Mouse (Mus musculus) megakaryocyte-erythroid progenitor cell, adult 5-6 weeks (primary cell): ENCODE data around the gene Elf4. TPM values are rescaled to one million over a fixed set of nuclear protein-coding genes. Genes with fewer than 3 reads are reported as not detected.
A peak's percentile ranks its signal among the peaks of the same experiment; 100 is the strongest.

ENCODE experiments used
- ATAC-seq: replicated peaks from 2 replicates; pipeline ENCODE4 v1.8.0; 2016; ENCODE audit warnings: mild to moderate bottlenecking, inconsistent platforms; ENCODE audit not compliant: severe bottlenecking, poor library complexity, low FRiP score, low TSS enrichment
- total RNA-seq, 2 experiments: library from RNA; stranded (forward) in 1 of 2; stranded (reverse) in 1 of 2; fragments of 200-1000, 215-1000 nt in 1 of 2; fragments of >200 nt in 1 of 2; fragmentation: Nextera tagmentation in 1 of 2; gene quantifications; 2 replicates each; pipeline ENCODE4 v1.2.3; 2014 to 2017

The Elf4 gene
- total RNA-seq, 2 experiments from 2014 or later = 7.9 to 24.2 TPM

GRCm38 (mm10) chrX:48441954-48442353 lies 21.0 kb downstream of the Elf4 start:
- ATAC-seq = no peak

DNA sequence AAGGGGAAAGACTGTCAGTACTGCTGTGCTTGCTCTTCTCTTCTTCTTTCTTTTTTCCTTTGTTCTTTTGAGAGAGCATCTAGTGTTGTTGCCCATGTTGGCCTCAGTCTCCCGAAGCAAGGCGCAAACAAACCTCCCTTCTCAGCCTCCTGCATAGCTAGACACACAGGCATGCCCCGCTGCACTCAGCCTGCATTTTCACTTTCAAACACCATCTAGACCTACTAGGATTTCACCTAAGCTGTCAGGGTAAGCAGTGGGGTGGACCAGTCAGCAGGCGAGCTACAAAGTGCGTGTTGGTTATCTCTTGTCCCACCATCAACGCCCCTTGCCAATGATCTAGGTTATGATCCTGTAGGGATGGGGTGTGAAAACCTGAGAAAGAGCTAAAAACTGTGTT lies 21.4 kb downstream of the Elf4 start:
- ATAC-seq = no peak

DNA sequence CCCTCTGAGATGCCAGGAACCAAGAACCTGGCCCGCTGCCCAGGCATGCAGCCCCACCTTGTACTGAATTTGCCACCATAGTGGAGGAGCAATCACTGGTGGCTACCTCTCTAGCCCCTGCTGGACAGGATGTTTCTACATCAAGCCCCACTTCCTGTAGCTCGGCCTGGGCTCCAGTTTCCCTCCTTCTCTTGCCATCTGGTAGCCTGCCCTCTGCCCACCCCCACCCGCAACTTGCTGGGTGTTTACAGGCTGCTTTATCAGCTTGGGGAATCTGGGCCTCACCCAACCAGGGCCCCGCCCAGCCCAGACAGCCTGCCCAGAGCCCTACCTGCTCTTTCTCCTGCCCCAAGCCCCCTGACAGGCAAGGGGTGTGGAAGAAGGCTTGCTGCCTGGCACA lies 23.9 kb downstream of the Elf4 start:
- peak; percentile 57 for ATAC-seq

DNA sequence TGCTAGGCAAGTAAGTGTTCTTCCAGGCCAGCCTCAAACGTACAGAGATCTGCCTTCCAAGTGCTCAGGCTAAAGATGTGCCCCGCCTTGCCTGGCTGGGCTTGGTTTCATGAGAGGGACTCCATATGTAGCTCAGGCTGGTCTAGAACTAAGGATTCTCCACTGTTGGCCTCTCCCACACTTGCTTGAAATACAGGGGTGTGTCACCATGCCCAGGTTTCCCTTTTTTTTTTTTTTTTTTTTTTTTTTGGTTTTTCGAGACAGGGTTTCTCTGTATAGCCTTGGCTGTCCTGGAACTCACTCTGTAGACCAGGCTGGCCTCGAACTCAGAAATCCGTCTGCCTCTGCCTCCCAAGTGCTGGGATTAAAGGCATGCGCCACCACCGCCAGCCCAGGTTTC lies 26.9 kb downstream of the Elf4 start:
- ATAC-seq = 0 out of 2 replicates have a peak, but pooled peaks have one; percentile 7

DNA sequence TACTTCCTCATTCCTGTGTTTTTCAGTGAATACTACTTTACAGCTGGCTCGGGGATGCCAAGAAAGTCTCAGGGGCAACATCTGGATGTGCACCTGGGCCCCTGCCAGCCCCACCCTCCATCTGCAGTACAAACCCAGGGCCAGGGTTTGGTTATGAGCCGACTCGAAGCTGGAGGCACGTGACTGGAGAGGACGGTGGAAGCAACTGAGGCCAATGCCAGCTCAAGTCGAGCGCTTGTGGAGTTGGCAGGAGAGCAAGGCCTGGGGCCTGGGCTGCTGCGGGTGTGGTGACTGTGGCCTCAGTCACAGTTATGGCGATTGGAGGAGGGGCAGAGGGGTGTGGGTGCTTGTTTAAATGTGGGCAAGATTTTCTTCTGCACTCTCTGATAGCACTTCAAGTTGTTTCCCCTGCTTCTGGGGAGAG lies 27.4 kb downstream of the Elf4 start:
- peak; percentile 76 for ATAC-seq

GRCm38 (mm10) chrX:48434251-48434650 lies 28.7 kb downstream of the Elf4 start:
- ATAC-seq = no peak

- no peak; the same call in 1 of the 2 replicates for ATAC-seq
These were observed 29.4 kb downstream of the Elf4 start for GRCm38 (mm10) chrX:48433527-48433899.

- no peak for ATAC-seq
These were observed 30.1 kb downstream of the Elf4 start for GRCm38 (mm10) chrX:48432599-48433526.

- no peak for ATAC-seq
These were observed 33.4 kb downstream of the Elf4 start for GRCm38 (mm10) chrX:48429538-48429937.

DNA sequence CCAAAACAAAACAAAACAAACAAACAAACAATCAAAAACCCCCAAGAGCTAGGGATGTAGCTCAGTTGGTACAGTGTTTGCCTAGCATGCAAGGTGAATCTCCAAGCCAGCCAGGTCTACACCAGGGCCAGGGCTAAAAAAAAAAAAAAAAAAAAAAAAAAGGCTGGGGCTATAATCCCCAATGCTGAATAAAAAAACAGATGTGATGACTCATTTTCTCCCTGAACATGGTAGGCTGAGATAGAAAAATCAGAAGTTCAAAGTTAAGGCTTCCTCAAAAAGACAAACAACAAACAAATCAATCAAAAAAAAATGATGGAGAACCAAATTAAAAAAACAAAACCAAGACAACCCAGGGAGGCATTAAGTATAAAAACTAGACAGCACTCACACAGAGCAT lies 33.8 kb downstream of the Elf4 start:
- ATAC-seq = no peak

GRCm38 (mm10) chrX:48428642-48429041 lies 34.3 kb downstream of the Elf4 start:
- no peak for ATAC-seq

DNA sequence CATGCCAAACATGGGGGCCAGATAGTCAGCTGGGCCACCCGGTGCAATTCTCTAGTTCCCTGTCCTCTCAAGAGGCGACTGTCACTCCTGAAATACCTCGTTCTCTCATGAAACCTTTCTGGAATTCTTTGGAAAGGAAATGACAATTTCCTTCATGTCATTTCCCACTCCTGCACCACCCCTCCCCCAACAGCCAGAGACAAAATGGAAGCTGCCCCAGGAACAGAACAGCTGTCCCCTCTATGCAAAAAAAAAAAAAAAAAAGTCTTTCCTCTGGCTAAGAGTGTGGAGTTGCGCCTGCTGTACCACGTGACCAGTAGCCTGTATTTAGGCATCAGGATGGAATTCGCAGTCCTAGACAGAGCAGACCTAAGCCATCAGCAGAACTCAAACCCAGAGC lies 34.7 kb downstream of the Elf4 start:
- no peak for ATAC-seq

DNA sequence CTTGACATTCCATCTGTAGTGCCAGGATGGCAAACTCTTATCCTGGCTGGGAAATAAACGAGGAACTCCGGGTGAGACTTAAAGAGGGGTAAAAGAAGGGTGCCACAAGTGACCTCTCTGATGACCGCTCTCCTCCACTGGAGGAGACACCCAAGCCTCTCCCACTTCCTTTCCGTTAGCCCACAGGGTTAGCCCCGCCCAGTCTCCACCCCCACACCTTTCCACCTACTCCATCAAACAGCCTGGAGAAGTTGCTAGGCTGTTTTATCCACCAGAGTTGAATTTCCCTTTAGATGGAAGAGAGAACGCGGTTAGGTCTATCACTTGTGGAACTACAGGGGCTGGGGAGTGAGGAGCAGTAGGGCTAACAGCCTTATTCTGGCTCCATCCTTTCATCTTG lies 37.7 kb downstream of the Elf4 start:
- 0 out of 2 replicates have a peak, but pooled peaks have one; percentile 27 for ATAC-seq

DNA sequence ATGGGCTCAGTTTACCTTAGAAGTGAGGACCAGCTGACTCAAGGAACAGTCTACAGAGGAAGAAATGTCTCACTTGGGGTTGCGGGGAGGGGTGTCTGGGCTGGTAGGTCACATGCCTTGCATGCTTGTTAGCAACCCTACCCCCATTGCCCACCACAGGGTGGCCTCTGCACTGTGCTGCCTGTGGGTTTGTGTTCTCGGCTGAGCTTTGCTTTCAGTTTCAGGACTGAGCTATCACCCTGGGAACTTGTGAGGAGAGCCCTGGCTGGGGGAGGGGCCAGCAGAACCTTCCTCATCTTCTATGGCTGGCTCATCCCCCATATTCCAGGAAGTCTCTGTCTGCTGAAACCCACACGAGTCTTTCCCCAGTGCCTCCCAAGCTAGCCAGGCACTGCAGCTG lies 38.3 kb downstream of the Elf4 start:
- peak; percentile 60 for ATAC-seq

- ATAC-seq = no peak
These were observed 39.3 kb downstream of the Elf4 start for GRCm38 (mm10) chrX:48423671-48424070.

DNA sequence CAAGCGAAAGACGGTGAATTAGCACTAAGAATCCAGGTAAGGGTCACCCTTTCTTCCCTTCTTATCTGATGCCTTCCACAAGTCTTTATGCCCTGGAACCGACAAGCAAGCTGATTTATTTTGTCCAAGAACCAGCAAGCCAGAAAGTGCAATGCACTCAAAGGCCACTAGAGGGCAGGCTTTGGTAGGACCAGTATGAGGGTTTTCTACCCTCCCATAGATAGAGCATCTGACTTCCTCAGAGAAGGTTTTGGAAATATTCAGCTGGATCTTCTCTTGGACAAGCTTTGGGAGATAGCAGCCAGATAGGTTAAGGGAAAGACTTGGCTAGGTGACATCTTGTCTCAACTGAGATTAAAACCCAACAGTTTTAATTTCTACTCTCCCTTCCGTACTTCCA lies 39.9 kb downstream of the Elf4 start:
- no peak for ATAC-seq

DNA sequence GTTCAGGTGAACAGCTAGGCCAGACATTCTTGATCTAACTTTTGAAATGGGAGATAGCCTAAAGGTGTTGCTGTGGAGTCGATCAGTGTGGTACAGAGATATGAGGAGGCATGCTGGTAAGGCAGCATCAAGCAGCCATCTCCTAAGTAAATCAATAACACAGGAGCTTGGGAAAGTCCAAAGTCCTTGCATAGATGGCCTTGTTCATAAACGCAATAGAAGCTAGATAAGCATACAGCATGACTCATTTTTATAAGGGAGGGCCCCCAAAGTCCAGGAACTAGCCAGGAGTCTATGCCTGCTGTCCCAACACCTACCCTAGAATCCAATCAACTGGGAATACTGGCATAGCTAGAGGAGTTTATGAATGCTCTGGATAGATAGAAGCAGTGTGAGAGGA lies 44.5 kb downstream of the Elf4 start:
- no peak for ATAC-seq

DNA sequence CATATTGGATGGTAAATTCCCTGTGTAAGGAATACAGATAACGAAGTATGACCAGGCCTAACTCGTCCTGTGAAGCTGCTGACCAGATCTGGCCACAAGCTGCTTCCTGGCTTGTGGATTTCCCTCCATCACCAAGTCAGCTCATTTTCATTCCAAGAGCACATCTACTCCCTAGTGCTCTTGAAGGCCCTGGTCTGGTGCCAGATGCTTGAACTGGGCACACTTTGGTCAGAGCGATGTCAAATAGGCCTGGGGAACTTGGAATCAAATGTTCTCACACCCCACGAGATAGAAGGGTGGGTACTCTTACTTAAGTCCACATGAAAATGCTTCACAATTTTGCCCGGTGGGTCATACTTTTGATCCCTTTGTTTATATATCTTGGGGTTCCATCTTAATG lies 48.6 kb downstream of the Elf4 start:
- ATAC-seq = no peak

GRCm38 (mm10) chrX:48412629-48413028 lies 50.3 kb downstream of the Elf4 start:
- no peak for ATAC-seq

GRCm38 (mm10) chrX:48410388-48410776 lies 52.5 kb downstream of the Elf4 start:
- ATAC-seq = peak; percentile 67
